Mouse (Mus musculus): ENCODE data around the gene Nfxl1. TPM values are rescaled to one million over a fixed set of nuclear protein-coding genes. Genes with fewer than 3 reads are reported as not detected.
A peak's percentile ranks its signal among the peaks of the same experiment; 100 is the strongest.
"Not testable (repeated sequence)": the region's sequence is repeated elsewhere in the genome, so short reads cannot be mapped to it uniquely, and the experiment has no call there.

Gene Nfxl1
- 1 to 10 TPM; 5.8 to 6.2 TPM for total RNA-seq (2021)
- 2.6 and 4.7 TPM in 2 replicates for polyA plus RNA-seq (2012; rRNA removed)
- long read RNA-seq, partial matches to known transcripts, result 0 of 5 reads
- long read RNA-seq, other reads (novel, unspliced or antisense), result 1 of 5 reads

DNA sequence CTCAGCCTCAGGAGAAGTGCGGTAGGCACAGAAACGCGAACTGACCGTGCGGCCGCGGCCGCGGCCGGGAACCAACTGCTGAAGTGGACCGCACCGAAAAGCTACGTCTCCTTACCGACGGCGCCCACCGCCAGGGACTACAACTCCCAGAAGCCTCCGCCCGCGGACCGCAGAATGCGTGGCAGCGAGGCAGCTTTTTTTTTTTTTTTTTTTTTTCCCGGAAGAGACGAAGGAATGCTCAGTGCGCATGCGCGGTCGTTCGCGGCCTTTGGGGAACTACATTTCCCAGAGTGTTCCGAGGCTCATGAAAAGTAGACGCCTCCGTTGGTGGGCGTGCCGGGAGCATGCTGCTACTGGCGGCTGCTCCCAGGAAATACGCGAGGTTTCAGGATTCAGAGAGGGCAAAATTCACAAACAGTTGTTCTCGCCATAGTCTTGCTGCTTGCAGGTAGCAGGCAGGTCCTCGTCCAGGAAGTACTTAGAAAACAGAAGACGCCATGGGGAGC is at the start of gene Nfxl1:
TSS of gene Nfxl1 (minus strand) at position 141 of the 506 bp plus-strand sequence.
- peak; percentile 94 to 97 for DNase-seq
- Histone ChIP-seq H3K27me3 (ENCODE audit: control insufficient read depth, insufficient read depth, low read length) (no peaks in the 10 kb centered on the region), H3K4me1 (ENCODE audit: control insufficient read depth, insufficient read depth, low read length) (no peaks in the 10 kb centered on the region), H3K27ac (peak within 1 kb of the TSS; percentile 49), H3K4me3 (peak within 1 kb of the TSS; percentile 78), H3K9ac (ENCODE audit: low read depth, low read length) (peak within 1 kb of the TSS; percentile 90), H3K36me3 (ENCODE audit: control insufficient read depth, insufficient read depth, low read length) (peaks cover 6% of the 10 kb centered on the region; the same call in 1 of the 2 replicates), H3K79me2 (replicated peaks; ENCODE audit: control insufficient read depth, insufficient read depth, low read length) (no peaks in the 10 kb centered on the region)
- intact Hi-C loops (cut with DNase I), result no loop called here
- TF ChIP-seq EP300 (IDR thresholded peaks at IDR 0.05; ENCODE audit: insufficient read depth, low read depth, low read length) (no peak), POLR2A (IDR thresholded peaks at IDR 0.05; ENCODE audit: insufficient read depth, low read depth, low read length) (peak; percentile 74)
- WGBS, result under 1% methylated on average over 42 of the region's 42 CpGs

- H3K9ac ChIP-seq (ENCODE audit: low read depth, low read length), result no peak overlapping the region
- intact Hi-C loops (cut with DNase I), result no loop called here
- WGBS, result 87% methylated on average over 4 of the region's 4 CpGs
- no peak overlapping the region for H3K27ac ChIP-seq
- H3K4me1 ChIP-seq (ENCODE audit: control insufficient read depth, insufficient read depth, low read length), result no peaks in the 10 kb centered on the region
- no peaks in the 10 kb centered on the region for H3K27me3 ChIP-seq (ENCODE audit: control insufficient read depth, insufficient read depth, low read length)
- no peak overlapping the region for H3K4me3 ChIP-seq
- no peak for DNase-seq
- TF ChIP-seq POLR2A (IDR thresholded peaks at IDR 0.05; ENCODE audit: insufficient read depth, low read depth, low read length), result no peak
- no peak for TF ChIP-seq EP300 (IDR thresholded peaks at IDR 0.05; ENCODE audit: insufficient read depth, low read depth, low read length)
- TF ChIP-seq CTCF (IDR thresholded peaks at IDR 0.05), result no peak
- H3K79me2 ChIP-seq (replicated peaks; ENCODE audit: control insufficient read depth, insufficient read depth, low read length), result no peaks in the 10 kb centered on the region
- H3K36me3 ChIP-seq (ENCODE audit: control insufficient read depth, insufficient read depth, low read length), result no peaks in the 10 kb centered on the region
These were observed 43.7 kb upstream of the Nfxl1 start for GRCm38 (mm10) chr5:72603138-72603537.

DNA sequence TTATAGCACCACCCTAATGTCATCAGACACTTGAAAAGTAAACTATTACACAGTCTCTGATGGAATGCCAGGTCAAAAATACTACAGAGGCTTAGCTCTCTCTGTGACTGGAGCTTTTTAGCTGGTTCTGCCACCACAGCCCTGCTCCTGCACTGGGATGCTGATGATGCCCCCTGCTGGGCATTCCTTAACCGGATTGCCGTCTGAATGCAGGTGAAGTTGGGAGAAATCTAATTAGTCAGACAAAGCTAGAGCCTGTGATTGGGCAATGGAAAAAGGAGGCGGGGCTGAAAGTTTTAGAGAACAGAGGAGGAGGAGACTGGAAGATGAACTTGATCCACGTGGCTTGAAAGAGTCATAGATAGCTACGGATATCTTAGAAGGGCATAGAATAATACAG is 41.5 kb upstream of the Nfxl1 start:
- intact Hi-C loops (cut with DNase I), result loop anchor here (1.0 kb wide), 1 partner anchor 250 kb away; no protein-coding TSS in a partner anchor
- no peak overlapping the region for H3K4me3 ChIP-seq
- H3K27ac ChIP-seq, result no peak overlapping the region
- no peak overlapping the region for H3K9ac ChIP-seq (ENCODE audit: low read depth, low read length)
- H3K79me2 ChIP-seq (replicated peaks; ENCODE audit: control insufficient read depth, insufficient read depth, low read length), result no peaks in the 10 kb centered on the region
- no peak for TF ChIP-seq EP300 (IDR thresholded peaks at IDR 0.05; ENCODE audit: insufficient read depth, low read depth, low read length)
- no peak for TF ChIP-seq POLR2A (IDR thresholded peaks at IDR 0.05; ENCODE audit: insufficient read depth, low read depth, low read length)
- peak; percentile 72 for TF ChIP-seq CTCF (IDR thresholded peaks at IDR 0.05)
- H3K4me1 ChIP-seq (ENCODE audit: control insufficient read depth, insufficient read depth, low read length), result no peaks in the 10 kb centered on the region
- DNase-seq, result peak; percentile 48 to 56
- H3K27me3 ChIP-seq (ENCODE audit: control insufficient read depth, insufficient read depth, low read length), result no peaks in the 10 kb centered on the region
- no peaks in the 10 kb centered on the region for H3K36me3 ChIP-seq (ENCODE audit: control insufficient read depth, insufficient read depth, low read length)
- WGBS, result 10% methylated on average over 5 of the region's 5 CpGs

DNA sequence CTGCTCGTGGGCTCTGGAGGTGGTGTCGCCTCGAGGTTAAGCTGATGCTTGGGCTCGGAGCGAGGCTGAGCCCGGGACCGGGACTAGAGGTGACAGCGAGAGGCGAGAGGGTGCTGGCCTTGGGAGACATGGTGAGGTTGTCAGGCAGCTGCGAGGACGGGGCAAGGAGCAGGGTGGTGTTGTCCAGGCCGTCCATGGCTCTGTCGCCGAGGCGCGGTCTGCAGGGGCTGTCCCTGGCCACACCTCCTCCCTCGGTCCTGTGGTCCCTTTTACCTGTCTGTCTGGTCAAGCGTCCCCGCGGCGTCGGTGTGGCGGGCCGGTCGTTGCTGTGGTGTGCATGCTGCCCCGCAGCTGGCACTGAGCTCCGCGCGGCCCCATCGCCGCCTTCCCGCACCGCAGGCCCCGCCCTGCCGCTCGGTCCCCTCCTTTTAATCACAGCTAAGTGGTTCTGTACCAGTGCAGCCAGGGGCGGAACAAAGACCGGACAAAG is 27.8 kb upstream of the Nfxl1 start, which contains the start of gene Gm5868:
TSS of gene Gm5868 (minus strand) at position 360 of the 490 bp plus-strand sequence.
- peaks cover 7% of the 10 kb centered on the region for H3K27me3 ChIP-seq (ENCODE audit: control insufficient read depth, insufficient read depth, low read length)
- H3K4me1 ChIP-seq (ENCODE audit: control insufficient read depth, insufficient read depth, low read length), result no peaks in the 10 kb centered on the region
- H3K36me3 ChIP-seq (ENCODE audit: control insufficient read depth, insufficient read depth, low read length), result no peaks in the 10 kb centered on the region
- no peak for DNase-seq
- no peak within 1 kb of the TSS for H3K27ac ChIP-seq
- no peak within 1 kb of the TSS for H3K4me3 ChIP-seq
- intact Hi-C loops (cut with DNase I), result no loop called here
- 3% methylated on average over 37 of the region's 38 CpGs for WGBS
- no peak within 1 kb of the TSS for H3K9ac ChIP-seq (ENCODE audit: low read depth, low read length)
- no peak for TF ChIP-seq POLR2A (IDR thresholded peaks at IDR 0.05; ENCODE audit: insufficient read depth, low read depth, low read length)
- no peak for TF ChIP-seq CTCF (IDR thresholded peaks at IDR 0.05)
- TF ChIP-seq EP300 (IDR thresholded peaks at IDR 0.05; ENCODE audit: insufficient read depth, low read depth, low read length), result no peak
- no peaks in the 10 kb centered on the region for H3K79me2 ChIP-seq (replicated peaks; ENCODE audit: control insufficient read depth, insufficient read depth, low read length)

GRCm38 (mm10) chr5:72586667-72587191 is 27.2 kb upstream of the Nfxl1 start:
- DNase-seq; H3K27ac ChIP-seq; H3K79me2 ChIP-seq (replicated peaks; ENCODE audit: control insufficient read depth, insufficient read depth, low read length); H3K4me1 ChIP-seq (ENCODE audit: control insufficient read depth, insufficient read depth, low read length); H3K9ac ChIP-seq (ENCODE audit: low read depth, low read length); H3K4me3 ChIP-seq; intact Hi-C loops (cut with DNase I); H3K27me3 ChIP-seq (ENCODE audit: control insufficient read depth, insufficient read depth, low read length); H3K36me3 ChIP-seq (ENCODE audit: control insufficient read depth, insufficient read depth, low read length): not testable (repeated sequence)
- 42% methylated on average over 25 of the region's 25 CpGs for WGBS

DNA sequence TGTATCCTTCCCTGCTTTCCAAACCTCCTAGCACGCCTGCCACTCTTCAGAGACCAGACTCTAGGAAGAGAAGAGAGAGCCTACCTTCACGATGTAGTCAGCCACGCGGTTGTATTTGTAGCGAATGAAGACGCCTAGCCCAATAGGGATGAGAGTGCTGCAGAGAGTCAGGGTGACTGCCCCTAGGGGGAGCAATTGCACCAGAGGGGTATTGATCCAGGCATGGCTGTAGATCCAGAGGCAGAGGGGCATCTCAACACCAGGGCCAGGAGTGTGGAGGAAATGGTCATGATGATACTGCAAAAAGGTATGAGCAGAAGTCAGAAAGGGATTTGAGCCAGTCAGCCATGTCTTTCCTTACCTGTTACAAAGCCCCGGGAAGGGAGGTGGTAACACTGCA is 26.6 kb upstream of the Nfxl1 start:
- H3K9ac ChIP-seq (ENCODE audit: low read depth, low read length); H3K27me3 ChIP-seq (ENCODE audit: control insufficient read depth, insufficient read depth, low read length); DNase-seq; H3K27ac ChIP-seq; H3K4me3 ChIP-seq; intact Hi-C loops (cut with DNase I); H3K79me2 ChIP-seq (replicated peaks; ENCODE audit: control insufficient read depth, insufficient read depth, low read length); H3K4me1 ChIP-seq (ENCODE audit: control insufficient read depth, insufficient read depth, low read length); H3K36me3 ChIP-seq (ENCODE audit: control insufficient read depth, insufficient read depth, low read length): not testable (repeated sequence)
- WGBS, result 45% methylated on average over 7 of the region's 7 CpGs
- peak; percentile 37 for TF ChIP-seq CTCF (IDR thresholded peaks at IDR 0.05)

- H3K27me3 ChIP-seq (ENCODE audit: control insufficient read depth, insufficient read depth, low read length); H3K36me3 ChIP-seq (ENCODE audit: control insufficient read depth, insufficient read depth, low read length); intact Hi-C loops (cut with DNase I); H3K79me2 ChIP-seq (replicated peaks; ENCODE audit: control insufficient read depth, insufficient read depth, low read length); H3K4me1 ChIP-seq (ENCODE audit: control insufficient read depth, insufficient read depth, low read length); H3K9ac ChIP-seq (ENCODE audit: low read depth, low read length); H3K27ac ChIP-seq; H3K4me3 ChIP-seq; DNase-seq: not testable (repeated sequence)
- 25% methylated on average over 18 of the region's 21 CpGs for WGBS
These were observed 21.5 kb upstream of the Nfxl1 start, which contains the start of gene Zar1 for GRCm38 (mm10) chr5:72580970-72581332. Gene Zar1, minus strand, starts transcription at chr5:72581254.

DNA sequence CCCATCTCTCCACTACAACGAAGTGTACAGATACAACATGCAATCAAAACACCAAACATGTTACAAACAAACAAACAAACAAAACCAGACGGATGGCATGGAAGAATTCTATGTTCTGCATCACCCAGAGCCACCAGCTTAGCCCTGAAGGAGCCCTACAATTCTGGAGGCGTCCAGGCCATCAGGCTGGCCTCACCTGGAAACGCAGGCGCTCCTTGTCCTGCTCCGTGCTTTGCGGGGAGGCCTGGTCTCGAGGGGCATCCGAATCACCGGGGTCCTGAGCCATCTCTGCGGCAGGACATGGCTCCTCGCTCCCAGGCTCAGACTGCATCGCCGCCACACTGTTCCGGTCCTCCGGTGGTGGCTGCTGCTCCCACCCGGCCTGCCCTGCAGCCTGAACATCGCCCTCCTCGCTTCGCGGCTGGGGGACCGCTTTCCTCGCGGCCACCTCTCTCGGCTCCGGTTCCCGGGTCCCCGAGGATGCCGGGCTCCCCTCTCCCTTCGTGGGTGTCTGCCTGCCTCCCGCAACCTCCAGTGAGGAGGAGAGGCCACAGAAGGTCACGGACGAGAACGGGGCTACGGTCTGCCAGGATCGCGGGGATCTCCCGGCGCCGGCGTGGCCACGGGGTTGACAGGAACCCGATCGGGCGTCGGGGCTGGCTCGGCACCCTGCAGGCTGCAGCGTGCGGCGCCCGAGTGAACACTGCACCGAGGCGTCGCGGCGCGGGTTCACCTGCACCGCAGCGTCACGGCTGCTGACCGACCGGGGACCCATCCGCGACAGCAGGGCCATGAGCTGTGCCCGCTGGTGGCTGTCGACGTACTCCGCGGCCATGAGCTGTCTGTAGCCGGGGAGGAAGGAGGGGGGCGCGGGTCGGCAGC is 20.8 kb upstream of the Nfxl1 start:
- H3K27me3 ChIP-seq (ENCODE audit: control insufficient read depth, insufficient read depth, low read length); H3K9ac ChIP-seq (ENCODE audit: low read depth, low read length); H3K27ac ChIP-seq; H3K36me3 ChIP-seq (ENCODE audit: control insufficient read depth, insufficient read depth, low read length); intact Hi-C loops (cut with DNase I); H3K4me1 ChIP-seq (ENCODE audit: control insufficient read depth, insufficient read depth, low read length); H3K79me2 ChIP-seq (replicated peaks; ENCODE audit: control insufficient read depth, insufficient read depth, low read length); H3K4me3 ChIP-seq: not testable (repeated sequence)
- peak in 1 of 2 experiments; percentile 21 for DNase-seq
- 6% methylated on average over 59 of the region's 73 CpGs for WGBS

Data from heart, adult 2 months (tissue).